Mouse (Mus musculus) hindbrain, postnatal 0 days (tissue): Measurements from ENCODE around the gene B3gnt2. TPM values are rescaled to one million over a fixed set of nuclear protein-coding genes. Genes with fewer than 3 reads are reported as not detected.

Source experiments
- ATAC-seq: fragments of 200-750 bp; cut with Nextera tagmentation; 2 replicates; pipeline ENCODE4 v1.8.0; 2017; ENCODE audit warnings: mild to moderate bottlenecking, moderate TSS enrichment, moderate library complexity
- DNase-seq: peaks from one replicate; pipeline ENCODE4 v3.0.0-alpha.2; 2015; ENCODE audit warnings: low spot score
- H3K27ac ChIP-seq: fragments of 300-500 bp; sonication (generic); 2 replicates; pipeline ENCODE4 v1.5.1; 2014; ENCODE audit warnings: mild to moderate bottlenecking
- H3K27me3 ChIP-seq: fragments of 300-500 bp; sonication (generic); 2 replicates; pipeline ENCODE4 v1.6.1; 2014; ENCODE audit warnings: low read length, mixed read lengths; ENCODE audit not compliant: insufficient read depth
- H3K36me3 ChIP-seq: fragments of 300-500 bp; sonication (generic); 2 replicates; pipeline ENCODE4 v1.6.1; 2014; ENCODE audit warnings: low read length, mixed read lengths; ENCODE audit not compliant: insufficient read depth
- H3K4me1 ChIP-seq: fragments of 300-500 bp; sonication (generic); 2 replicates; pipeline ENCODE4 v1.6.1; 2014; ENCODE audit warnings: antibody characterized with exemption, low read length, mixed read lengths; ENCODE audit not compliant: insufficient read depth
- H3K4me2 ChIP-seq: fragments of 300-500 bp; sonication (generic); 2 replicates; pipeline ENCODE4 v1.6.1; 2014; ENCODE audit warnings: low read depth, mild to moderate bottlenecking, low read length, moderate library complexity, mixed read lengths
- H3K4me3 ChIP-seq: fragments of 300-500 bp; sonication (generic); 2 replicates; pipeline ENCODE4 v1.5.1; 2014; ENCODE audit warnings: low read length
- H3K9ac ChIP-seq: fragments of 300-500 bp; sonication (generic); replicated peaks from 2 replicates; pipeline ENCODE4 v1.6.1; 2014; ENCODE audit warnings: mild to moderate bottlenecking, low read length, moderate library complexity, mixed read lengths
- H3K9me3 ChIP-seq: fragments of 300-500 bp; sonication (generic); 2 replicates; pipeline ENCODE4 v1.6.1; 2016; ENCODE audit warnings: low read length, mixed read lengths
- CTCF ChIP-seq: IDR thresholded peaks from 2 replicates; pipeline ENCODE4 v1.5.1; 2016; ENCODE audit warnings: antibody characterized with exemption, control low read depth, low read depth
- WGBS: fragments of 180-500 bp; shearing (Covaris S2); extraction: QIAGEN DNeasy Blood & Tissue Kit; methylation state at CpG from one replicate; pipeline ENCODE4 v1.1.7; 2014; 5-methylcytosine and 5-hydroxymethylcytosine counted together
- polyA plus RNA-seq: library from polyadenylated mRNA; unstranded; fragments of >200 nt; fragmentation: Nextera tagmentation; extraction: Ambion mirVana; gene quantifications from 2 replicates; pipeline ENCODE4 v1.2.1, GENCODE M21; 2015
- total RNA-seq: library from RNA; depleted of rRNA; stranded (reverse); fragments of >200 nt; gene quantifications from 2 replicates; pipeline ENCODE4 v1.2.3, GENCODE M21; 2014

The B3gnt2 gene
- total and polyA plus RNA-seq, 2 experiments from 2014 or later, result 2.9 to 9.2 TPM

DNA sequence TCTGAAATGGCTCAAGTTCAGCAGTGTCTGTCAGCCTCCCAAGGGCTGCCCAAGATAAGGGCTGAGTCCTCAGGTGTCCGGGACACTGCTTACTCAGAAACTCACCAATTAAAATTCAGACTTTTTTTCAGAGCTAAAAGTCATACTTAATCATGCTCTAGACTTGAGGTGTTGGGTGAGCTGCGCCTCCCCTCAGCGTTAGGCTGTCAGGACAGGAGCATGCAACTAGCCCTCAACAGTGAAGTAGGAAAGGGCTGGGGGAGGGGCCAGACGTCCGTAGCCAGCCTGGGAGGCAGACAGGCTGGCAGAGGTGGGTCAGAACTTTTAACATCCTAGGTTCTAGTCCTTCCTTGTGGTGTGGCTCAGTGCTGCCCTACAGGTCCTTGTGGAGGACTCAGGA, 108.2 kb downstream of the B3gnt2 start:
- H3K9me3 ChIP-seq, result no peaks in the 10 kb centered on the region
- DNase-seq (no peak), ATAC-seq (no peak)
- H3K36me3 ChIP-seq, result no peaks in the 10 kb centered on the region
- TF ChIP-seq CTCF, result no peak
- H3K4me3 ChIP-seq, result no peak overlapping the region
- no peak overlapping the region for H3K4me2 ChIP-seq
- H3K27ac ChIP-seq, result no peak overlapping the region
- H3K27me3 ChIP-seq, result no peaks in the 10 kb centered on the region
- no peaks in the 10 kb centered on the region for H3K4me1 ChIP-seq
- WGBS, result 48% methylated on average over 5 of the region's 5 CpGs
- no peak overlapping the region for H3K9ac ChIP-seq

DNA sequence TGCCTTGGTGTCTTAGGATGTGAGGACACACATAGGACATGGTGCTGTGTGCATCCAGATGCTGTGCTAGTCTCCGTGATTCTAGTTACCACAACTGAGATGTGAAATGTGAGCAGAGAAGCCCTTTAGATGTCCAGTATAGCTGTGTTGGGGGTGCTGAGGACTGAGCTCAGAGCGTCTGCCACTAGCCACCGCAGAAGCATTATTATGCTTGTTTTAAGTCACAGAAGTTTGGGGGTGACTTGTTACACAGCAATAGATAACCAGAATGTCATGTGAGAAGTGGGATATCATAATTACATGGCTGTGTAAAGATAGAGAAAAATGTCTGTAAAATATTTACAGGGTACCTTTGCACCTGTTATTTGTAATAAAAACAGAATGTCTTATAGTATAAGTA, 109.2 kb downstream of the B3gnt2 start:
- 96% methylated on average over 3 of the region's 3 CpGs for WGBS
- DNase-seq (no peak), ATAC-seq (no peak)
- TF ChIP-seq CTCF, result no peak
- Histone ChIP-seq H3K36me3 (no peaks in the 10 kb centered on the region), H3K27ac (no peak overlapping the region), H3K4me2 (no peak overlapping the region), H3K27me3 (no peaks in the 10 kb centered on the region), H3K4me3 (no peak overlapping the region), H3K9me3 (no peaks in the 10 kb centered on the region), H3K9ac (no peak overlapping the region), H3K4me1 (no peaks in the 10 kb centered on the region)

DNA sequence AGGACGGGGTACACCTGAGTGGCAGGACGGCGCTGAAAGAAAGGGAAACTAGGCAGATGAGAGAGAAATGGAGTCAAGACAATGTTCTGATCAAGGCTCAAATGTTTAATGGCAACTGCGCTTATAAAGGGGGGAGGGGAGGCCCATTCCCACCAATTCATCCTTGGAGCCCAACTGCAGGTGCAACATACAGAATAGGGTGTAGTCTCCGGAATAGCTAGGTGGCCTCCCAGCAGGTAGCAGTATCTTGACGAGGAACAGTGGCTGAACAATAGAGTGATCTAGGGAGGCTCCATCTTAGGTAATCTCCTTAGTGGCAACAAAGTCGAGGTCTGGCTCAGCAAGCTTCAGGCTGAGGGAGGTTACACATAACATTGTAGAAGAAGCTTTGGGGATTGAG, 113.4 kb downstream of the B3gnt2 start:
- WGBS, result 80% methylated on average over 7 of the region's 7 CpGs
- no peak for TF ChIP-seq CTCF
- DNase-seq, result no peak
- no peaks in the 10 kb centered on the region for H3K4me1 ChIP-seq
- H3K9ac ChIP-seq, result no peak overlapping the region
- H3K27ac ChIP-seq, result no peak overlapping the region
- no peaks in the 10 kb centered on the region for H3K36me3 ChIP-seq
- peaks cover 3% of the 10 kb centered on the region; the same call in 1 of the 2 replicates for H3K9me3 ChIP-seq
- ATAC-seq, result no peak
- no peak overlapping the region for H3K4me3 ChIP-seq
- no peaks in the 10 kb centered on the region for H3K27me3 ChIP-seq
- no peak overlapping the region for H3K4me2 ChIP-seq

DNA sequence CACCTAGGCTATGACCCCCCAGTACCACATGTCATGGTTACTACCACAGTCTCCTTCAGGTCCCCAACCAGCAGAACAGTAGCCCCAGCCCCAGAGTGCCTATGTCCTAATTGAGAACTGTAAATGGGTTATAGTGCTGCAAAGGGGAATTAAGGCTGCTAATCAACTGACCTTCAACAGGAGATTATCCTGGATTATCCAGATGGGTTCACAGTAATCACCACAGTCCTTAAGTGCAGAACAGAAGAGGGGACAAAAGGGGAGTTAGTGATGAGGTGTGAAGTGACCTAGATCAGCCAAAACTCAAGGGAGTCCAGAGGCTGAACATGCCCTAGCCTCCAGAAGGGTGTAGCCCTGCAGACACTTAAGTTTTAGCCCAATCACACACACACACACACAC, 115.4 kb downstream of the B3gnt2 start:
- Histone ChIP-seq H3K36me3 (no peaks in the 10 kb centered on the region), H3K9me3 (peaks cover 3% of the 10 kb centered on the region; the same call in 1 of the 2 replicates), H3K4me1 (no peaks in the 10 kb centered on the region), H3K4me3 (no peak overlapping the region), H3K4me2 (no peak overlapping the region), H3K9ac (no peak overlapping the region), H3K27me3 (no peaks in the 10 kb centered on the region), H3K27ac (no peak overlapping the region)
- TF ChIP-seq CTCF, result no peak
- ATAC-seq (no peak), DNase-seq (no peak)

DNA sequence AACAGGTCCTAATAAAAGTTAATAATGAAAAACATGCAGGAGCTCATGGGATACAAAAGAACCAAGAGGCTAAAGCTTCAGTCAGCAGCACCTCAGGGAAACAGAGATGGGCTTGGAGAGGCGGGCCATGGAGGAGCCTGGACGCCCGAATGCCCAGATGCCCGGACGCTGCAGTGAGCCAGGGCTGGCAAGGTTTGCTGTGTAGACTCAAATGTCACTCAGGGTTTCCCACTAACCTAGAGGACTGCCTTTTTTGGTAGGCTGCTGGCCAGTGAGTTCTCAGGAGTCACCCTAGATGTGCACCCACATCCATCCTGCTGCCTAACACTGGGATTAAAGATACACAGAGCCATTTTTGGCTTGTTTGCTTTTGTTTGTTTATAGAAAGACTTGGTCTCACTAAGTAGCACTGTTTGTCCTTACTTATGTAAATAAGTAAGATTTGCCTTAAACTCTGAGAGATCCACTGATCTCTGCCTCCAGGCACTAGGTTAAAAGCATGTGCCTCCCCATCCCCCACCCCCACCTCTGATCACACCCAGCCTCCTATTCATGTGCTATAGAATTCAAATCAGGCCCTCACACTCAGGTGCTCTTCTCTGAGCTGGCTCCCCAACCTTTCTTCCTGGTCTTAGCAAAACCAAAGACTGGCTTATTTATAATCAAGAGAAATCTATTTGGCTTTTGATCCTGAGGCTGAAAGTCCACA, 117.0 kb downstream of the B3gnt2 start:
- Histone ChIP-seq H3K9ac (no peak overlapping the region), H3K27ac (no peak overlapping the region), H3K36me3 (no peaks in the 10 kb centered on the region), H3K4me2 (no peak overlapping the region), H3K4me1 (no peaks in the 10 kb centered on the region), H3K27me3 (no peaks in the 10 kb centered on the region), H3K4me3 (no peak overlapping the region), H3K9me3 (peaks cover 3% of the 10 kb centered on the region; the same call in 1 of the 2 replicates)
- ATAC-seq (no peak), DNase-seq (no peak)
- TF ChIP-seq CTCF, result no peak
- WGBS, result 94% methylated on average over 5 of the region's 5 CpGs

DNA sequence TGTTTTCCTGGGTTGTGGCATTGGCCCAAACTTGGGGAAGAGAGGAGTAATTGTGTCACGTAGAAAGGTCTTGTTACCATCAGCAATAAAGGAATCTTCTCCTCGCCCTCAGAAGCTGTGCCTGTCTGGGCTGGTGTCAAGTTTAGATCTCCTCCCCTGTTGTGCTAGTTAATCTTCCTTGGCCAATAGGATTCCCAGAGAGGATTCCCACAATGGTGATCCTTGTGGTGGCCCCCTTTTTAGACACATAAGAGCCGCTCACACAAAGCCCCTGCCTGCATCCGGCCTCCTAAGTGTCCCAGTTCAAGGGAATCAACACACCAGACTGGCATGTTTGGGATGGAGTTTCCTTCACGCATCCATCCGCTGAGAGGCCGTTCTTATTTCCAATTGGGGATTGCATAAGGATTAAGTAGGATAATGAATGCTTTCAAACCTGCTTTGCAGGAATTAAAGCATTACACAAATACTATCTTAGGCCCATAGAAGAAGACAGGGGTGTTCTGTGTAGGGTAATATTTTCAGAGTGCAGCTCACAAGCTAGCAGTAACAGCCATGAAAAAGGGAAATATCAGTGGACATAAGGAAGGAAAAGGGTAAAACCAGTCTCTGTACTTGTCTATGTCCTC, 118.6 kb downstream of the B3gnt2 start:
- Histone ChIP-seq H3K4me1 (no peaks in the 10 kb centered on the region), H3K36me3 (no peaks in the 10 kb centered on the region), H3K27me3 (no peaks in the 10 kb centered on the region), H3K9me3 (peaks cover 3% of the 10 kb centered on the region; the same call in 1 of the 2 replicates), H3K4me2 (no peak overlapping the region), H3K4me3 (no peak overlapping the region), H3K9ac (no peak overlapping the region), H3K27ac (no peak overlapping the region)
- 41% methylated on average over 7 of the region's 7 CpGs for WGBS
- no peak for TF ChIP-seq CTCF
- no peak for DNase-seq
- no peak for ATAC-seq

DNA sequence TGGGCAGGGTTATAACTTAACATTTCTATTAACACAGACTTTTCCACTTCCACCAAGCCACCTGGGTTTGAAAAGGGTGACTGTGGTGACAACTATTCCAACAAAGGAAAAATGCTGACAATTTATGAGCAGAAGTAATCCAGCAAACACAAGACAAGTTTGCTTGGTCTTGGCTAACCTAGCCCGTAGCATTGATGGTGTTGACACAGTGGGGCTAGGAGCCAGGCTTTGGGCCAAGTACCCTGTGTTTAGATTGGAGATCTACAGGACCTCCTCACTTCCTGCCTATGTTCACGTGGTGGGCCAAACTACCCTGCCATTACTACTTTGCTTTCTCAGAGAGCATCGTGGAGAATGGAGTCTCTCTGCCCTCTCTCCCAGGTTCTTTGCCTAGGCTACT, 119.3 kb downstream of the B3gnt2 start:
- Histone ChIP-seq H3K27ac (no peak overlapping the region), H3K27me3 (no peaks in the 10 kb centered on the region), H3K36me3 (no peaks in the 10 kb centered on the region), H3K9me3 (peaks cover 3% of the 10 kb centered on the region; the same call in 1 of the 2 replicates), H3K4me3 (no peak overlapping the region), H3K4me1 (no peaks in the 10 kb centered on the region), H3K4me2 (no peak overlapping the region), H3K9ac (no peak overlapping the region)
- DNase-seq, result no peak
- no peak for ATAC-seq
- 71% methylated on average over 3 of the region's 3 CpGs for WGBS
- TF ChIP-seq CTCF, result no peak
